Mouse (Mus musculus): ENCODE data around the gene Jmjd7. TPM values are rescaled to one million over a fixed set of nuclear protein-coding genes. Genes with fewer than 3 reads are reported as not detected.

The Jmjd7 gene
- polyA plus RNA-seq, 1 experiment from 2014 or later = 25.1 TPM

GRCm38 (mm10) chr2:120017599-120017998 is 9.7 kb upstream of the Jmjd7 start:
- H3K36me3 ChIP-seq = peaks cover 77% of the 10 kb centered on the region
- 93% methylated on average over 12 of the region's 12 CpGs for WGBS
- no peaks in the 10 kb centered on the region for H3K27me3 ChIP-seq (ENCODE audit: low read depth, poor library complexity, severe bottlenecking)
- H3K4me3 ChIP-seq = no peak overlapping the region
- no peaks in the 10 kb centered on the region for H3K9me3 ChIP-seq (replicated peaks)
- H3K4me1 ChIP-seq = no peaks in the 10 kb centered on the region
- no peak overlapping the region for H3K27ac ChIP-seq
- DNase-seq (ENCODE audit: low spot score) = no peak

- Histone ChIP-seq H3K9me3 (replicated peaks) (no peaks in the 10 kb centered on the region), H3K4me1 (peaks cover 19% of the 10 kb centered on the region), H3K27me3 (ENCODE audit: low read depth, poor library complexity, severe bottlenecking) (no peaks in the 10 kb centered on the region), H3K36me3 (peaks cover 64% of the 10 kb centered on the region), H3K27ac (no peak overlapping the region), H3K4me3 (no peak overlapping the region)
- DNase-seq (ENCODE audit: low spot score) = no peak
- 90% methylated on average over 5 of the region's 5 CpGs for WGBS
Measured at GRCm38 (mm10) chr2:120024337-120024736, 2.9 kb upstream of the Jmjd7 start.

- H3K4me3 ChIP-seq = peak overlapping the region; percentile 88
- no peaks in the 10 kb centered on the region for H3K9me3 ChIP-seq (replicated peaks)
- DNase-seq (ENCODE audit: low spot score) = no peak
- peaks cover 66% of the 10 kb centered on the region for H3K36me3 ChIP-seq
- peaks cover 22% of the 10 kb centered on the region for H3K4me1 ChIP-seq
- WGBS = 50% methylated on average over 3 of the region's 3 CpGs
- H3K27ac ChIP-seq = peak overlapping the region; percentile 93
- H3K27me3 ChIP-seq (ENCODE audit: low read depth, poor library complexity, severe bottlenecking) = no peaks in the 10 kb centered on the region
Measured at GRCm38 (mm10) chr2:120027950-120028331, 658 bp downstream of the Jmjd7 start.

GRCm38 (mm10) chr2:120030380-120030779 is 3.1 kb downstream of the Jmjd7 start:
- no peak for DNase-seq (ENCODE audit: low spot score)
- H3K27ac ChIP-seq = no peak overlapping the region
- H3K4me3 ChIP-seq = no peak overlapping the region
- H3K27me3 ChIP-seq (ENCODE audit: low read depth, poor library complexity, severe bottlenecking) = no peaks in the 10 kb centered on the region
- H3K36me3 ChIP-seq = peaks cover 68% of the 10 kb centered on the region
- H3K4me1 ChIP-seq = peaks cover 22% of the 10 kb centered on the region
- H3K9me3 ChIP-seq (replicated peaks) = no peaks in the 10 kb centered on the region
- WGBS = 92% methylated on average over 8 of the region's 8 CpGs

- H3K27me3 ChIP-seq (ENCODE audit: low read depth, poor library complexity, severe bottlenecking) = no peaks in the 10 kb centered on the region
- H3K4me1 ChIP-seq = peaks cover 11% of the 10 kb centered on the region
- peaks cover 88% of the 10 kb centered on the region for H3K36me3 ChIP-seq
- H3K4me3 ChIP-seq = no peak within 1 kb of the TSS
- no peak within 1 kb of the TSS for H3K27ac ChIP-seq
- no peak for DNase-seq (ENCODE audit: low spot score)
- WGBS = 90% methylated on average over 12 of the region's 12 CpGs
- no peaks in the 10 kb centered on the region for H3K9me3 ChIP-seq (replicated peaks)
Measured at GRCm38 (mm10) chr2:120032726-120033467, 5.6 kb downstream of the Jmjd7 start, which contains the start of gene Pla2g4b. Gene Pla2g4b (plus strand): TSS chr2:120033417.

- Histone ChIP-seq H3K27me3 (ENCODE audit: low read depth, poor library complexity, severe bottlenecking) (no peaks in the 10 kb centered on the region), H3K36me3 (peaks cover 96% of the 10 kb centered on the region), H3K27ac (no peak overlapping the region), H3K9me3 (replicated peaks) (no peaks in the 10 kb centered on the region), H3K4me3 (no peak overlapping the region), H3K4me1 (0 out of 2 replicates have a peak, but pooled peaks cover 4% of the 10 kb centered on the region)
- WGBS = 90% methylated on average over 5 of the region's 5 CpGs
- DNase-seq (ENCODE audit: low spot score) = no peak
Measured at GRCm38 (mm10) chr2:120033726-120034125, 6.4 kb downstream of the Jmjd7 start.

- peaks cover 98% of the 10 kb centered on the region for H3K36me3 ChIP-seq
- H3K27me3 ChIP-seq (ENCODE audit: low read depth, poor library complexity, severe bottlenecking) = no peaks in the 10 kb centered on the region
- no peak for DNase-seq (ENCODE audit: low spot score)
- 96% methylated on average over 9 of the region's 9 CpGs for WGBS
- no peaks in the 10 kb centered on the region for H3K9me3 ChIP-seq (replicated peaks)
- H3K4me1 ChIP-seq = no peaks in the 10 kb centered on the region
- H3K4me3 ChIP-seq = no peak overlapping the region
- no peak overlapping the region for H3K27ac ChIP-seq
Measured at GRCm38 (mm10) chr2:120037744-120038143, 10.5 kb downstream of the Jmjd7 start.

- WGBS = 87% methylated on average over 5 of the region's 5 CpGs
- Histone ChIP-seq H3K4me1 (peaks cover 15% of the 10 kb centered on the region; the same call in 1 of the 2 replicates), H3K9me3 (replicated peaks) (no peaks in the 10 kb centered on the region), H3K27ac (no peak overlapping the region), H3K4me3 (no peak overlapping the region), H3K27me3 (ENCODE audit: low read depth, poor library complexity, severe bottlenecking) (no peaks in the 10 kb centered on the region), H3K36me3 (peaks cover 67% of the 10 kb centered on the region)
- no peak for DNase-seq (ENCODE audit: low spot score)
Measured at GRCm38 (mm10) chr2:120040991-120041390, 13.7 kb downstream of the Jmjd7 start.

GRCm38 (mm10) chr2:120044101-120044603 is 16.9 kb downstream of the Jmjd7 start:
- peaks cover 35% of the 10 kb centered on the region for H3K36me3 ChIP-seq
- no peak overlapping the region for H3K27ac ChIP-seq
- 61% methylated on average over 4 of the region's 4 CpGs for WGBS
- H3K4me1 ChIP-seq = peaks cover 25% of the 10 kb centered on the region
- H3K9me3 ChIP-seq (replicated peaks) = no peaks in the 10 kb centered on the region
- H3K27me3 ChIP-seq (ENCODE audit: low read depth, poor library complexity, severe bottlenecking) = no peaks in the 10 kb centered on the region
- H3K4me3 ChIP-seq = no peak overlapping the region
- no peak for DNase-seq (ENCODE audit: low spot score)

GRCm38 (mm10) chr2:120044676-120045075 is 17.4 kb downstream of the Jmjd7 start:
- WGBS = 66% methylated on average over 3 of the region's 3 CpGs
- H3K4me3 ChIP-seq = no peak overlapping the region
- H3K27ac ChIP-seq = no peak overlapping the region

GRCm38 (mm10) chr2:120046486-120047310 is 19.4 kb downstream of the Jmjd7 start:
- no peak for DNase-seq (ENCODE audit: low spot score)
- H3K27ac ChIP-seq = peak overlapping the region; percentile 5; the same call in 1 of the 2 replicates
- WGBS = 72% methylated on average over 14 of the region's 14 CpGs

More at GRCm38 (mm10) chr2:120044676-120045075, 17.4 kb downstream of the Jmjd7 start:
- no peak for DNase-seq (ENCODE audit: low spot score)
- no peaks in the 10 kb centered on the region for H3K9me3 ChIP-seq (replicated peaks)
- H3K36me3 ChIP-seq = peaks cover 30% of the 10 kb centered on the region
- peaks cover 25% of the 10 kb centered on the region for H3K4me1 ChIP-seq
- H3K27me3 ChIP-seq (ENCODE audit: low read depth, poor library complexity, severe bottlenecking) = no peaks in the 10 kb centered on the region

GRCm38 (mm10) chr2:120048173-120048572 is 20.9 kb downstream of the Jmjd7 start:
- DNase-seq (ENCODE audit: low spot score) = no peak
- Histone ChIP-seq H3K27ac (no peak overlapping the region), H3K9me3 (replicated peaks) (no peaks in the 10 kb centered on the region), H3K4me3 (no peak overlapping the region), H3K36me3 (no peaks in the 10 kb centered on the region), H3K27me3 (ENCODE audit: low read depth, poor library complexity, severe bottlenecking) (no peaks in the 10 kb centered on the region), H3K4me1 (peaks cover 28% of the 10 kb centered on the region)
- 79% methylated on average over 9 of the region's 9 CpGs for whole genome bisulfite sequencing

More at GRCm38 (mm10) chr2:120046486-120047310, 19.4 kb downstream of the Jmjd7 start:
- H3K4me1 ChIP-seq = peaks cover 28% of the 10 kb centered on the region
- no peaks in the 10 kb centered on the region for H3K9me3 ChIP-seq (replicated peaks)
- H3K27me3 ChIP-seq (ENCODE audit: low read depth, poor library complexity, severe bottlenecking) = no peaks in the 10 kb centered on the region
- no peak overlapping the region for H3K4me3 ChIP-seq
- H3K36me3 ChIP-seq = peaks cover 10% of the 10 kb centered on the region
